Mouse (Mus musculus): ENCODE measurements around the gene Ffar1. TPM values are rescaled to one million over a fixed set of nuclear protein-coding genes. Genes with fewer than 3 reads are reported as not detected.
A peak's percentile ranks its signal among the peaks of the same experiment; 100 is the strongest.

Ffar1 gene
- not detected in 2 replicates for polyA plus RNA-seq (2015; fragmentation: Nextera tagmentation; extraction: Ambion mirVana)

DNA sequence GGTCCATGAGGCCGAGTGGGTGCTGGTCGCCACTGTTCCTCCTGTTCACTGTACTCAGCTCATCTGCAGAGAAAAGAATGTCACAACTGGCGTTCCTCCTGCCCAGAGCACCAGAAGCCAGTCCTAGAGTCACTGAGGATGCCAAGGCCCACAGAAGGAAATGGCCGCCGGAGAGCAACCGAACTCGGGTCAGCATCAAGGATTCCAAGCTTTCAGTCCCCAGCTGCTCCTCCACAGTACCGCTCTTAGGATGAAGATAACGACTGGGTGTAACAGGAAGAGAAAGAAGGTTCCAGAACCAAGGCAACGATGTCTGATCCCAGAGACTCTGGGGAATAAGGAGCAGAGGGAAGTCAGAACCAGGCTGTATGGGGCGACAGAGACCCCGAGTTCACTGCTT lies at the start of gene Ffar1:
Gene Ffar1 (minus strand): TSS at position 101 of the 400 bp plus-strand sequence.
- Histone ChIP-seq H3K4me3 (no peak within 1 kb of the TSS), H3K4me2 (no peak within 1 kb of the TSS), H3K27ac (replicated peaks) (no peak within 1 kb of the TSS), H3K36me3 (no peaks in the 10 kb centered on the region), H3K9me3 (no peaks in the 10 kb centered on the region), H3K27me3 (no peaks in the 10 kb centered on the region), H3K4me1 (replicated peaks) (no peaks in the 10 kb centered on the region), H3K9ac (no peak within 1 kb of the TSS)
- no peak for ATAC-seq (ENCODE audit: low FRiP score, low read depth)
- WGBS: 90% methylated on average over 12 of the region's 12 CpGs

DNA sequence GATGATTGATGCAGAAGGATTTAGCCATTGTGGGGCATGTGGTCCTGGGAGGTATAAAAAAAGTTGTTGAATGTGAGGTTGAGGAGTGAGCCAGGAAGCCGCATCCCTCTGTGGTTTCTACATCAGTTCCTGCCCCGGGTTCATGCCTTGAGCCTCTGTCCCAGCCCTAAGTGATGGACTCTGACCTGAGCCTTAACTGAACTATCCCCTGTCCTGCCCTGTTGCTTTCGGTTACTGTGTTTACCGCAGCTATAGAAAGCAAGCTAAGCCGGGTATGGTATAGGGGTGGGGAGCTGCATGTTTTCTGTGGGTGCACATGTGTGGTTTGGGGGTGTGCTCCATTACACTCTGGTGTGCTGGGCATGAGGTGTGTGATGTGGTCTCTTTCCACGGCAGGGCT lies 48.4 kb upstream of the Ffar1 start:
- Histone ChIP-seq H3K27me3 (0 out of 2 replicates have a peak, but pooled peaks cover 2% of the 10 kb centered on the region), H3K4me1 (replicated peaks) (peaks cover 8% of the 10 kb centered on the region; the same call in 1 of the 2 replicates), H3K9me3 (no peaks in the 10 kb centered on the region), H3K36me3 (no peaks in the 10 kb centered on the region), H3K4me3 (no peak overlapping the region), H3K4me2 (no peak overlapping the region), H3K27ac (replicated peaks) (no peak overlapping the region), H3K9ac (no peak overlapping the region)
- no peak for ATAC-seq (ENCODE audit: low FRiP score, low read depth)
- WGBS: 88% methylated on average over 6 of the region's 6 CpGs

DNA sequence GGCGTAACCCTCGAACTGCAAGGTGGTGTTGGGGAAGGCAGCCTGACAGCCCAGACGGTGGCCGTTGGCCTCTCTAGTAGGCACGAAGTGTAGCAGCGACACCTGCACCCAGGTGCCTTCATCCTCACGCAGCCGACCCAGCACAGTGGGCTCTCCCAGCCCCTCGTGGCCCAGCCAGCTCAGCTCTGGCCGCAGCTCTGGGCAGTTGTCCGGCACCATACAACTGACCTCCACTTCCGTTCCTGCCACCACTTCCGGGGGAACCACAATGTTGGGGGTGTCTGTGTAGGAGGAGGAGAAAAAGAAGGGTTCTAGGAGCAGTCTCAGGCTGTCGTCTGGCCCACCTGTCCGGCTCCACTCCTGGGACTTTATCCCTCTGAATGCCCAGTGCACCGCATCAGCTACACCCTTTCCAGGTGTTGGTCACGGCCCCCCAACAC lies 47.6 kb upstream of the Ffar1 start:
- H3K36me3 ChIP-seq: no peaks in the 10 kb centered on the region
- peak overlapping the region; percentile 54 for H3K4me2 ChIP-seq
- ATAC-seq (ENCODE audit: low FRiP score, low read depth): peak; percentile 20; the same call in 1 of the 2 replicates
- peak overlapping the region; percentile 26 for H3K4me3 ChIP-seq
- H3K4me1 ChIP-seq (replicated peaks): peaks cover 8% of the 10 kb centered on the region; the same call in 1 of the 2 replicates
- no peaks in the 10 kb centered on the region for H3K9me3 ChIP-seq
- no peak overlapping the region for H3K9ac ChIP-seq
- WGBS: 31% methylated on average over 17 of the region's 17 CpGs
- H3K27ac ChIP-seq (replicated peaks): no peak overlapping the region
- 0 out of 2 replicates have a peak, but pooled peaks cover 2% of the 10 kb centered on the region for H3K27me3 ChIP-seq

DNA sequence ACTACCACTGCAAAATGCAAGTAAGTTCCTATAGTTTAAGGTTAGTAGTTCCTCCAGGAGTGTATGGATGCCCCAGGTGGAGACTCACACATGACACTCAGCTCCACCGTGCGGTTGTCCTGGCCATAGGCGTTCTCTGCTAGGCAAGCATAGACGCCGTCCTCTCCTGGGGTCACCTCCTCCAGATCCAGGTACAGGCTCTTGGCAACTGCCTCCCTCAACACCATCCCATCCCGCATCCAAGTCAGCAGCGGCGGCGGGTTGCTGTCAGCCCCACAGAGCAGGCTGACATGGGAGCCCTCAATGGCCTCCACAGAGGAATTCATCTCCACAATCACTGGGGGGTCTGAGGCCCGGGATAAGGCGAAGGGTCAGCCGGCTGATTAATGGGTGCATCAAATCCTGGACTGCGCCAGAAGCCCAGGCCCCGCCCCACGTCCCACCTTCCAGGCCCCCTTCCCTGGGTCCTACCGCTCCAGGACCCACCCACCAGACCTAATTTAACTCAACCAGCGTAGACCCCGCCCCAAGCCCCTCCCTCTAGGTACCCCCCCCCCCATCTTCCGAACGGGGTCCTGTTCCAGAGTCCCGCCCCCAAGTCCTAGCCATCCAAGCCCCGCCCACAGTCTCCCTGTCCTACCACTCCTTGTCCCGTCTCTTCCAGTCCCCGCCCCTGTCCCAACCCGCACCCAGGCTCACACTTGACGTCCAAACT lies 47.1 kb upstream of the Ffar1 start:
- no peak overlapping the region for H3K27ac ChIP-seq (replicated peaks)
- no peaks in the 10 kb centered on the region for H3K9me3 ChIP-seq
- H3K27me3 ChIP-seq: 0 out of 2 replicates have a peak, but pooled peaks cover 2% of the 10 kb centered on the region
- ATAC-seq (ENCODE audit: low FRiP score, low read depth): peak; percentile 61; the same call in 1 of the 2 replicates
- peak overlapping the region; percentile 10; the same call in 1 of the 2 replicates for H3K9ac ChIP-seq
- no peaks in the 10 kb centered on the region for H3K36me3 ChIP-seq
- whole genome bisulfite sequencing: 4% methylated on average over 25 of the region's 26 CpGs
- H3K4me2 ChIP-seq: peak overlapping the region; percentile 54
- peaks cover 8% of the 10 kb centered on the region; the same call in 1 of the 2 replicates for H3K4me1 ChIP-seq (replicated peaks)
- peak overlapping the region; percentile 26 for H3K4me3 ChIP-seq

DNA sequence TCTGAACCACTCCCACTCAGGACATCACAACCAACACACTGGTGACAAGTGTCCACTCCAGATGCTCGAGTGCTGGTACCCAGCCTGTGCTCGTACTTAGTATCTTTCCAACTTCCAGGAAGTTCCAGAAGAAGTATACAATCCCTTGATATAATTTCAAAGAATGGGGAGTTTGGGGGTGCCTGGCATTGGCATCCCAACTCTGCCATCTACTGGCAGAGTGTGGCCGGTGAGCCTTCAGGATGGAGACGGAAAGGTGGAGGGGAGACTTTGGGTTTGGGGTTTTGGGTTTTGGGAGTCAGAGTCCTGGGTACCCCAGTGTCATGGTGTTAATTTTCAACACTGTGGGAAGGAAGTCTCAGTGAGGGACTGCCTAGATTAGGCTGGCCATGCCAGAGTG lies 42.7 kb upstream of the Ffar1 start:
- Histone ChIP-seq H3K36me3 (no peaks in the 10 kb centered on the region), H3K9ac (no peak overlapping the region), H3K4me3 (no peak overlapping the region), H3K9me3 (no peaks in the 10 kb centered on the region), H3K27me3 (0 out of 2 replicates have a peak, but pooled peaks cover 2% of the 10 kb centered on the region), H3K4me1 (replicated peaks) (peaks cover 8% of the 10 kb centered on the region; the same call in 1 of the 2 replicates), H3K4me2 (no peak overlapping the region), H3K27ac (replicated peaks) (no peak overlapping the region)
- 55% methylated on average over 4 of the region's 4 CpGs for whole genome bisulfite sequencing
- no peak for ATAC-seq (ENCODE audit: low FRiP score, low read depth)

DNA sequence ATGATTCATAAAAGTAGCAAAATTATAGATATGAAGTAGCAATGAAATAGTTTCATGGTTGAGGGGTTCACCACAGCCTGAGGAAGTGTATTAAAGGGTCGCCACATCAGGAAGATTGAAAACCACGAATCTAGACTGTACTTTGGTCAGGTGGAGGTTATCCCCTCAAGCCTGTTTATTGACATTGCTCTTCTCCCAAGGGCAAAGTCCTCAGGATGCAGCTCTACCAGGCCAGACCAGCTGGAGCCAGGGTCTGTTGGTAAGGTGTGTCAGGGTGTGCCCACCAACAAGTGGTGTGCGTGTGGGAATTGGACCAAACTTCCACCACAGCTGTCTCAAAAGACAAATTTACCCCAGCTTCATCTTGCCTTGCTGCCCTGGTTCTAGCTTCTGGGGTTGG lies 33.9 kb upstream of the Ffar1 start:
- Histone ChIP-seq H3K27me3 (no peaks in the 10 kb centered on the region), H3K27ac (replicated peaks) (no peak overlapping the region), H3K4me2 (no peak overlapping the region), H3K9me3 (no peaks in the 10 kb centered on the region), H3K4me3 (no peak overlapping the region), H3K36me3 (no peaks in the 10 kb centered on the region), H3K9ac (no peak overlapping the region), H3K4me1 (replicated peaks) (no peaks in the 10 kb centered on the region)
- 88% methylated on average over 3 of the region's 3 CpGs for WGBS
- no peak for ATAC-seq (ENCODE audit: low FRiP score, low read depth)

DNA sequence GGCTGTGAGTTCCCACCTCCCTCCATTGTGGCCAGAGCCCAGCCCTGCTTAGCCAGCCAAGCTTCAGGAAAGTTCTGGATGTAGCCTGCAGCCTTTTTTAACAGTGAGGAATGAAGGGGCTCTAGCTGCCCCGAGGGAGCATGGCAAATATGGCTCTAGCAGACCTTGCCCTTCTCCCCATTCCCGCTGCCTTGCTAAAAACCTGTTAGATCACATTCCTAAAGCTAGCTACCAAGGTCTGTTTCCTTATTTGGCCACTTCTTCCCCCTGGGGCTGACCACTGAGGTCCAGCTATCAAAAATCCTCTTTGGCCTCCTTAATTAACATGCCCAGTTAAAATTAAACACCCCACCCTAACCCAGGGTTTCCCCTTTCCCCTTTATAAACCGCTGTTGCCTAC lies 31.2 kb upstream of the Ffar1 start:
- H3K27ac ChIP-seq (replicated peaks): no peak overlapping the region
- H3K9ac ChIP-seq: no peak overlapping the region
- no peak overlapping the region for H3K4me3 ChIP-seq
- no peaks in the 10 kb centered on the region for H3K36me3 ChIP-seq
- ATAC-seq (ENCODE audit: low FRiP score, low read depth): no peak
- H3K4me1 ChIP-seq (replicated peaks): no peaks in the 10 kb centered on the region
- H3K4me2 ChIP-seq: no peak overlapping the region
- no peaks in the 10 kb centered on the region for H3K27me3 ChIP-seq
- no peaks in the 10 kb centered on the region for H3K9me3 ChIP-seq
- WGBS: 70% methylated on average over 3 of the region's 3 CpGs

DNA sequence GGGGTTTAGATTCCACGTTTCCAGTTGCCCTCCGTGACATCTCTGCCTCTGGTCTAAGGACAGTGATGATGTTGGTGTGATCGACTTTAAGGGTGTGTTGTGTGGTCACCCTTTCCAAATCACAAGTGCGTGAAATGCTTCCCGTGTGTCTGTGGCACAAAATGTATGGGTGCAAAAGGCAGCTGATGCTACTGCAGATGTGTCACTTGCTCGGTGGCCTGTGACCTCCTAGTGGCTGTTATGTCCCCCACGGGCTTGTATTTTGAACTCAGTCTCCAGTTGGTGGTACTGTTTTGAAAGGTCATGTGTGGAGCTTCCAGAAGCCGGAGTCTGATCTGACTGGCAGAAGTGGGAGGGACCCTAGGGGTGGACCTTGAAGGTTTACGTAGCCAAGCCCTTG lies 30.4 kb upstream of the Ffar1 start:
- no peaks in the 10 kb centered on the region for H3K36me3 ChIP-seq
- 87% methylated on average over 9 of the region's 9 CpGs for WGBS

DNA sequence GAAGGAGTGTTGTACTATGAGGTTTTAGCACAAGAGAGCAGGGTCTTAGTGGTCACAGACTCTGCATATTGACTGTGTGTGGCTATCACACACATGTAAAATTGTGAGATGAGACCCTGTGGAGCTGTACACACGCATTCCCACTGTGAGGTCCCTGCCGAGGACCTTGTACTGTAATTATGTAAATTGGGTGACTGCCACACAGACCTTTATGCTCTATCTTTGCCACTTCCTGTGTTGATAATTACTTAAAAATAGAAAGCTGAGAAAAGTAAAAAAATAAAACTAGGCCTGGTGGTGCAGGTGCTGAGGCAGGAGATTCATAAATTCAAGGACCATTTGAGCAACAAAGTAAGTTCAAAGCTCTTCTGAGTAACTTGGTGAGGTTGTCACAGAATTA lies 29.3 kb upstream of the Ffar1 start:
- H3K4me2 ChIP-seq: no peak overlapping the region
- H3K9ac ChIP-seq: no peak overlapping the region
- WGBS: 74% methylated on average over 2 of the region's 2 CpGs
- H3K27me3 ChIP-seq: no peaks in the 10 kb centered on the region
- no peak for ATAC-seq (ENCODE audit: low FRiP score, low read depth)
- H3K4me1 ChIP-seq (replicated peaks): no peaks in the 10 kb centered on the region
- no peak overlapping the region for H3K27ac ChIP-seq (replicated peaks)
- no peaks in the 10 kb centered on the region for H3K9me3 ChIP-seq
- H3K4me3 ChIP-seq: no peak overlapping the region
- H3K36me3 ChIP-seq: no peaks in the 10 kb centered on the region

More for the DNA sequence above, 30.4 kb upstream of the Ffar1 start:
- no peaks in the 10 kb centered on the region for H3K27me3 ChIP-seq
- no peak overlapping the region for H3K9ac ChIP-seq
- ATAC-seq (ENCODE audit: low FRiP score, low read depth): no peak
- H3K4me1 ChIP-seq (replicated peaks): no peaks in the 10 kb centered on the region
- no peak overlapping the region for H3K27ac ChIP-seq (replicated peaks)
- H3K4me3 ChIP-seq: no peak overlapping the region
- H3K9me3 ChIP-seq: no peaks in the 10 kb centered on the region
- H3K4me2 ChIP-seq: no peak overlapping the region

DNA sequence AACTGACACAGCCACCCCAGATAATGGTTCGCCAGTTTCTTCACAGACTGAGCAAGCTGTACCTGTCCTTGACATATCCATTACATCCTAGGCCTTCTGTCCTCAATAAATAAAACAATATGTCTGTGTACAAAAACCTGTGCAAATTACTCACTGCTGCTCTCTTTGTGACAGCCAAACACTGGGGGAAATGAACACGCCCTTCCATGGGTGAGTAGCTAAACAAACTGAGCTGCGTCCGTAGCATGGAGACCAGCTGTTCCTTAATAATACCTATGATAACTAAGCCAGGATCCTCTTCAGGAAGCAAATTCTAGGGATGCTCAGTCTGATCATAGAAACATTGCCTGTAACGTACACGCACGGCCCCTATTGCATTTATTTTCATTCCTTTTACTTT lies 27.4 kb upstream of the Ffar1 start:
- no peaks in the 10 kb centered on the region for H3K27me3 ChIP-seq
- 82% methylated on average over 7 of the region's 7 CpGs for WGBS
- no peak for ATAC-seq (ENCODE audit: low FRiP score, low read depth)

DNA sequence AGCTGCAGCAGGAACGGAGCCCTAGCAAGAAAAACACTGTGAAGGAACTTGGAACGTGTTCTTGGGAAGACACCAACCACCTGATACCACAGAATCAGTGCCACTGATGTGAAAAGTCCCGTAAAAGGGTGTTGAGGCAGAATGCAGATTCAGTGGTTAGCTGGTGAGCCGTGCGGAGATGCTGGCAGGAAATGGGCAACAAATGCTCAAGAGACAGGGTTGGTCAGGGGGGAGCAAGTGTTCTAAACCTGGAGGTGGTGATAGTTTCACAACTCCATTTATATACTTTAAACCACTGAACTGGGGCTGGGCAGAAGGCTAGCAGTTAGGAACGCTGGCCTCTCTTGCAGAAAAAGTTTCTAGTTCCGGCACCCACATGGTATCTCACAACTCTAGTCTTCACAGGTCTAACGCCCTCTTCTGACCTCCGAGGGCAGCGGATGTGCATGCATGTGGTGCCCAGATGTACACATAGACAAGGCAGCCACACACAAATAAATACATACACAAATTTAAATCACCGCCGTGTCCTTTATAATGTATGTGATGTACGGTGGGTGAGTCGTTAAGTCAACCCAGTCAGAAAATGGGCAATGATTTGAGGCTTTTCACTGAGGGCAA lies 26.3 kb upstream of the Ffar1 start:
- no peak overlapping the region for H3K4me2 ChIP-seq
- ATAC-seq (ENCODE audit: low FRiP score, low read depth): no peak
- no peak overlapping the region for H3K27ac ChIP-seq (replicated peaks)
- H3K27me3 ChIP-seq: no peaks in the 10 kb centered on the region
- WGBS: 84% methylated on average over 14 of the region's 14 CpGs
- no peaks in the 10 kb centered on the region for H3K9me3 ChIP-seq
- no peak overlapping the region for H3K9ac ChIP-seq
- no peaks in the 10 kb centered on the region for H3K4me1 ChIP-seq (replicated peaks)
- H3K36me3 ChIP-seq: no peaks in the 10 kb centered on the region
- no peak overlapping the region for H3K4me3 ChIP-seq

More for the DNA sequence above, 27.4 kb upstream of the Ffar1 start:
- Histone ChIP-seq H3K9me3 (no peaks in the 10 kb centered on the region), H3K9ac (no peak overlapping the region), H3K4me2 (no peak overlapping the region), H3K36me3 (no peaks in the 10 kb centered on the region), H3K27ac (replicated peaks) (no peak overlapping the region), H3K4me3 (no peak overlapping the region), H3K4me1 (replicated peaks) (no peaks in the 10 kb centered on the region)

DNA sequence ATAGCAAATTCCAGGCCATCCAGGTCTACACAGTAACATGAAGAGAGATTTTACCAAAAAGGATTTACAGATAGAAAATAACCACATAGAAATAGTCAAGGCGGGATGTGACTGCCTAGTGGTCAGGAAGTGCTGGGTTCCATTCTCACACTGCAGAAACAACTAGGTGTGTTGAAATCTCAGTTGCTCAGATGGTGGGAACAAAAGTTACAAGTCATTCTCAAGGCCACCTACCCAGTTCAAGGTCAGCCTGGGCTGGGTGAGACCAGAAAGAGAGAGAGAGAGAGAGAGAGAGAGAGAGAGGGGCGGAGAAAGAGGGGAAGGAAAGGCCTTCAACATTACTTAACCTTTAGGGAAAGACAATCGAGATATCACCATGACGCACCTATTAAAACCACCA lies 25.5 kb upstream of the Ffar1 start:
- Histone ChIP-seq H3K9ac (no peak overlapping the region), H3K4me2 (no peak overlapping the region), H3K27ac (replicated peaks) (no peak overlapping the region), H3K36me3 (no peaks in the 10 kb centered on the region), H3K27me3 (no peaks in the 10 kb centered on the region), H3K9me3 (no peaks in the 10 kb centered on the region), H3K4me3 (no peak overlapping the region), H3K4me1 (replicated peaks) (no peaks in the 10 kb centered on the region)
- ATAC-seq (ENCODE audit: low FRiP score, low read depth): no peak
- WGBS: 87% methylated on average over 4 of the region's 4 CpGs
